Mouse (Mus musculus) heart, embryonic 13.5 days (tissue): ENCODE results near the gene Rarb. TPM values are rescaled to one million over a fixed set of nuclear protein-coding genes. Genes with fewer than 3 reads are reported as not detected.

Experiments used
- ATAC-seq: fragments of 200-750 bp; cut with Nextera tagmentation; 2 replicates; pipeline ENCODE4 v1.8.0; 2017; ENCODE audit warnings: moderate TSS enrichment; ENCODE audit not compliant: insufficient number of reproducible peaks, low FRiP score, low TSS enrichment; ENCODE audit errors: extremely low read depth
- H3K27ac ChIP-seq: fragments of 300-500 bp; sonication (generic); replicated peaks from 2 replicates; pipeline ENCODE4 v1.5.1; 2015; ENCODE audit warnings: moderate library complexity, mild to moderate bottlenecking, inconsistent platforms
- H3K27me3 ChIP-seq: fragments of 300-500 bp; sonication (generic); replicated peaks from 2 replicates; pipeline ENCODE4 v1.6.1; 2015; ENCODE audit warnings: mild to moderate bottlenecking, inconsistent platforms
- H3K36me3 ChIP-seq: fragments of 300-500 bp; sonication (generic); 2 replicates; pipeline ENCODE4 v1.6.1; 2015; ENCODE audit warnings: mild to moderate bottlenecking, inconsistent platforms
- H3K4me1 ChIP-seq: fragments of 300-500 bp; sonication (generic); 2 replicates; pipeline ENCODE4 v1.6.1; 2015; ENCODE audit warnings: inconsistent platforms
- H3K4me2 ChIP-seq: fragments of 300-500 bp; sonication (generic); 2 replicates; pipeline ENCODE4 v1.6.1; 2015; ENCODE audit warnings: inconsistent platforms, mild to moderate bottlenecking, moderate library complexity
- H3K4me3 ChIP-seq: fragments of 300-500 bp; sonication (generic); 2 replicates; pipeline ENCODE4 v1.5.1; 2015; ENCODE audit warnings: moderate library complexity, mild to moderate bottlenecking, inconsistent platforms
- H3K9ac ChIP-seq: fragments of 300-500 bp; sonication (generic); 2 replicates; pipeline ENCODE4 v1.6.1; 2015; ENCODE audit warnings: inconsistent platforms, mild to moderate bottlenecking, moderate library complexity
- H3K9me3 ChIP-seq: fragments of 300-500 bp; sonication (generic); 2 replicates; pipeline ENCODE4 v1.6.1; 2016; ENCODE audit warnings: inconsistent platforms
- WGBS: fragments of 180-500 bp; shearing (Covaris S2); methylation state at CpG from one replicate; pipeline ENCODE4 v1.1.7; 2015; ENCODE audit warnings: mixed read lengths; 5-methylcytosine and 5-hydroxymethylcytosine counted together
- polyA plus RNA-seq: library from polyadenylated mRNA; unstranded; fragments of >200 nt; fragmentation: Nextera tagmentation; extraction: Ambion mirVana; gene quantifications from 2 replicates; pipeline ENCODE4 v1.2.1, GENCODE M21; 2015

Rarb gene
- polyA plus RNA-seq, 1 experiment from 2014 or later: 12.4 TPM

DNA sequence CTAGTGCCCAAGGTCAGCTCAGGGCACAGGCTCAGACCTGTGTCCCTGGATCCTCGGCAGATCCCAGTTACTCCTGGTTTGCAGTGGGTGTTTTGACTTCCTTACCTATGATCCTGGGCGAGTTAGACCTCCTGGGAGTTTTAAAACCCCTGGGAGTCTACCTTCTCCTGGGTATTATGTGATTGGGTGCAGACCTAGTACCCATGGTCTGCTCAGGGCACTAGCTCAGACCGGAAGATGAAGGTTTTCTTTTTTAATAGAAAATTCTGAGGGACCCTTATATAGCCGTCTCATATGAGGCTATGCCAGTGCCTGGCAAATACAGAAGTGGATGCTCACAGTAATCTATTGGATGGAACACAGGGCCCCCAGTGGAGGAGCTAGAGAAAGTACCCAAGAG is 413.8 kb downstream of the Rarb start:
- H3K4me3 ChIP-seq: no peak overlapping the region
- WGBS: 93% methylated on average over 4 of the region's 4 CpGs
- no peak for ATAC-seq
- H3K36me3 ChIP-seq: peaks cover 63% of the 10 kb centered on the region
- H3K9ac ChIP-seq: no peak overlapping the region
- H3K4me2 ChIP-seq: no peak overlapping the region
- 0 out of 2 replicates have a peak, but pooled peaks cover 4% of the 10 kb centered on the region for H3K9me3 ChIP-seq
- H3K27me3 ChIP-seq: no peaks in the 10 kb centered on the region
- H3K4me1 ChIP-seq: no peaks in the 10 kb centered on the region
- no peak overlapping the region for H3K27ac ChIP-seq

DNA sequence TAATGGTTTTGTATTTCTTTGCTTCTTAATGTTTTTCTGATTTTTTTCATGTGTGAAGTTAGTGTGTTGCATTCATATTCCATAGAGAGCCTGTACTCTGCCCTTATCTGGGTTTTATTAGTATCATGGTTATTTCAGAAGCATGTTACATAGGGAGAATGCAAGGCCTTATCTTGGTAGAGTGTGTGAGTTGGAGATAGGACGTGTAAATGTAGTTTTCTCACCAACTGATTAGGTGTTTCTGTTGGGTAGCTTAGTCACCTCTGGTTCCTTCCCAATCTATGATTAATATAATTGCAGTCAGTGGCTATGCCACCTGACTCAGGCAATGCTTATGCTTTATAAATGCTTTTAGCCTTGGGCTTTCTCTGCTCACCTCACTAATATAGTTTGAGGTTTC is 434.2 kb downstream of the Rarb start:
- H3K4me1 ChIP-seq: peaks cover 11% of the 10 kb centered on the region
- H3K9me3 ChIP-seq: no peaks in the 10 kb centered on the region
- no peak overlapping the region for H3K9ac ChIP-seq
- no peak overlapping the region for H3K27ac ChIP-seq
- ATAC-seq: no peak
- H3K4me3 ChIP-seq: no peak overlapping the region
- no peak overlapping the region for H3K4me2 ChIP-seq
- peaks cover 12% of the 10 kb centered on the region for H3K36me3 ChIP-seq
- 18% methylated on average over 1 of the region's 1 CpGs for WGBS
- no peaks in the 10 kb centered on the region for H3K27me3 ChIP-seq
